Mouse (Mus musculus): Measurements from ENCODE around the gene AU040320. TPM values are rescaled to one million over a fixed set of nuclear protein-coding genes. Genes with fewer than 3 reads are reported as not detected.

The AU040320 gene
- polyA plus RNA-seq, 1 experiment from 2014 or later, result 35.3 TPM

DNA sequence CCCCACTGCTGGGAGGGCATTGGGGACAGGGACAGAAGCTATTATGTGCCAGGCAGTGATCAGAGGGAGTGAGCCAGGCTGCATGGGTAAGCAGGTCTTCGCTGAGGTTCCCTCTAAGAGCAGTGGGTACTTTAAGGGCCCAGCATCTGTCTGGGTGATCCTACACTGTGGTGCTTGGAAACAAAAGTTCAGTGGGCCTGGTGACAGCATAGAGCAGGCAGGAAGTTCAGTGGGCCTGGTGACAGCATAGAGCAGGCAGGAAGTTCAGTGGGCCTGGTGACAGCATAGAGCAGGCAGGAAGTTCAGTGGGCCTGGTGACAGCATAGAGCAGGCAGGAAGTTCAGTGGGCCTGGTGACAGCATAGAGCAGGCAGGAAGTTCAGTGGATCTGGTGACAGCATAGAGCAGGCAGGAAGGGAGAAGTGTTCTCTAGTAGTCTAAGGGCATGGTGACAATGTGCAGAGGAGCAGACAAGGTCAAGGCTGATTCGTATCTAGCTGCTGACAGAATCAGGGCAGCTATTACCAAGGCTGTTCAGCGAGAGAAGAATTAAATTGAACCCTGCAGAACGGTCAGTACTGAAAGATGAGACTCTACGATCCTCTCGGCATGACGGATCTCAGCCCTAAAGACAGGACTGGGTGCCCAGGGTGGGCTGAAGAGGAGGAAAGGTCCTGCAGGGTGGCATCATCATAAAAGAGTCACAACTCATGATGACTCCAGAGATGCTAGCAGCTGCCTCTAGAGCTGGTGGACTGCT is 96.9 kb downstream of the AU040320 start:
- H3K27ac ChIP-seq, result no peak overlapping the region
- no peaks in the 10 kb centered on the region for H3K27me3 ChIP-seq
- no peak overlapping the region for H3K4me3 ChIP-seq
- H3K4me1 ChIP-seq, result no peaks in the 10 kb centered on the region
- no peak overlapping the region for H3K4me2 ChIP-seq (replicated peaks)
- ATAC-seq (ENCODE audit: low FRiP score), result no peak
- H3K36me3 ChIP-seq, result peaks cover 66% of the 10 kb centered on the region
- H3K9me3 ChIP-seq (replicated peaks), result no peaks in the 10 kb centered on the region
- 80% methylated on average over 7 of the region's 7 CpGs for WGBS
- H3K9ac ChIP-seq, result no peak overlapping the region

DNA sequence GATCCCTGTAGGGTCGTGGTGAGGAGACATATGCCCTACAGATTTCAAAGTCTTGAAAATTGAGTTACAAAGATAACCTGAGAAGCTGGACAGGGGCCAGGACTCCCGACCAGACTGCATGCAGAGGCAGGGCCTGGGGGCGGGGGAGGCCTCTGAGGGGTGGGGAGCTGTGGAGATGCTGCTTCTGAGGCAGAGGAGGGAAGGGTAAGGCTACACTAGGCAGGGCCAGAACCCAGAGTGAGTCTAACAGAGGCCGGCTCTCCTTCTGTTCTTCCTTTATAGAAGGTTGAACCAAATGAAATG is 97.4 kb downstream of the AU040320 start:
- Histone ChIP-seq H3K27ac (no peak overlapping the region), H3K9me3 (replicated peaks) (no peaks in the 10 kb centered on the region), H3K4me3 (no peak overlapping the region), H3K4me1 (no peaks in the 10 kb centered on the region), H3K27me3 (no peaks in the 10 kb centered on the region), H3K4me2 (replicated peaks) (no peak overlapping the region), H3K36me3 (peaks cover 65% of the 10 kb centered on the region), H3K9ac (no peak overlapping the region)
- no peak for ATAC-seq (ENCODE audit: low FRiP score)
- WGBS, result 64% methylated on average over 4 of the region's 4 CpGs

DNA sequence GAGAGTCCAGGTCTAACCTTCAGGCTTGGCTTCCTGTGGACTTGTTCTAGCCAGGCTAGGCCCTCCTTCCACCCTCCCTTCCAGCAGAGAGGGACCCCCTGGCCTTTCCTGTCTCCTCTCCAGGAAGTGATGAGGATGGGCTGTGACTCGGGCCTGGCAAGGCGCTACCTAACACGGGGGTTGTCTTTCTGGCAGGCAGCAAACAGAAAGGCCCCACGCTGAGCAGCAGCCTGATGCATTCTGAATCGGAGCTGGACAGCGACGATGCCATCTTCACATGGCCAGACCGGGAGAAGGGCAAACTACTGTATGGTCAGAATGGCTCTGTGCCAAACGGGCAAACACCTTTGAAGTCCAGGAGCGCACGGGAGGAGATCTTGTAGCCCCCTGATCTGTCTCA is 99.6 kb downstream of the AU040320 start:
- 64% methylated on average over 11 of the region's 11 CpGs for WGBS
- H3K9ac ChIP-seq, result no peak overlapping the region
- H3K4me2 ChIP-seq (replicated peaks), result no peak overlapping the region
- no peaks in the 10 kb centered on the region for H3K27me3 ChIP-seq
- H3K4me3 ChIP-seq, result no peak overlapping the region
- H3K36me3 ChIP-seq, result peaks cover 48% of the 10 kb centered on the region
- H3K9me3 ChIP-seq (replicated peaks), result no peaks in the 10 kb centered on the region
- H3K27ac ChIP-seq, result no peak overlapping the region
- no peak for ATAC-seq (ENCODE audit: low FRiP score)
- no peaks in the 10 kb centered on the region for H3K4me1 ChIP-seq

GRCm38 (mm10) chr4:126860268-126860986 is 107.1 kb downstream of the AU040320 start:
- Histone ChIP-seq H3K27ac (no peak overlapping the region), H3K27me3 (no peaks in the 10 kb centered on the region), H3K9me3 (replicated peaks) (no peaks in the 10 kb centered on the region), H3K4me2 (replicated peaks) (no peak overlapping the region), H3K36me3 (peaks cover 49% of the 10 kb centered on the region), H3K4me3 (no peak overlapping the region), H3K4me1 (no peaks in the 10 kb centered on the region), H3K9ac (no peak overlapping the region)
- ATAC-seq (ENCODE audit: low FRiP score), result no peak
- WGBS, result 94% methylated on average over 9 of the region's 9 CpGs

DNA sequence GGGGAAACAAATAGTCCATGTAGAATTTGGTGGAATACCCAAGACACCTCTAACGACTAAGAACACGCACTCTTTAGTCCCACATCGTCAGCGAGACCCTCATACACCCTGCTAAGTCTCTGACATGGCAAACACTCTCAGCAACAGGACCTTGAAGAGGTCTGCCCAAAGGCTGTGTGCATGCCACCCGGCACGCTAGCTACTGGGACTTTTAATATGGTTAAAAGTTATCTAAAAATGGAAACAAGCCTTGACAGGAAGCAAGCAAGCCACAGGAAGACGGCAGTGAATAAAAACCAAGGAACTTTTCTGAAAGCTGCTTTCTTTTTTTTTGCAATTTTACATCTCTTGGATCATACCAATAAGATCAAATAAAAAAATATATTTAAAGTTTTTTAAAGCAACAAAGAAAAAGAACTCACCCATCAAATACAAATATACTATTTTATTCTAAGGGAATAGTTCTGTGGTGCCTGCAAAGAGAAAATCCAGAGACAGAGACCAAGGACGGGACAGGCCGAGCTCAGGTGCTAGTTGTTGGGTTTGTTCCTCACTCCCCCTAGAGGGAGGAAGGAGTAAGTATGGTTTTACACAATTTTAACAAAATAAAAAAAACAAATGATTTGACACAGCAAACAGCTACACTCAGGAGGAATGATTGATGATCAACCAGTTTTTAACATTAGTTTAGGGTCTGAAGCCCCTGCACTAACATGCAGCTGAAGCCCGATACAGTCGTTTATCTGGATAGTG is 108.3 kb downstream of the AU040320 start:
- H3K36me3 ChIP-seq, result peaks cover 56% of the 10 kb centered on the region
- ATAC-seq (ENCODE audit: low FRiP score), result no peak
- WGBS, result 85% methylated on average over 11 of the region's 11 CpGs

GRCm38 (mm10) chr4:126868699-126869098 is 115.4 kb downstream of the AU040320 start:
- Histone ChIP-seq H3K4me1 (no peaks in the 10 kb centered on the region), H3K4me2 (replicated peaks) (no peak overlapping the region), H3K27ac (no peak overlapping the region), H3K9ac (no peak overlapping the region), H3K9me3 (replicated peaks) (no peaks in the 10 kb centered on the region), H3K27me3 (no peaks in the 10 kb centered on the region), H3K4me3 (no peak overlapping the region), H3K36me3 (peaks cover 49% of the 10 kb centered on the region)
- 91% methylated on average over 12 of the region's 12 CpGs for WGBS
- no peak for ATAC-seq (ENCODE audit: low FRiP score)

More for the DNA sequence above, 108.3 kb downstream of the AU040320 start:
- Histone ChIP-seq H3K9me3 (replicated peaks) (no peaks in the 10 kb centered on the region), H3K4me1 (no peaks in the 10 kb centered on the region), H3K4me3 (no peak overlapping the region), H3K27ac (no peak overlapping the region), H3K4me2 (replicated peaks) (no peak overlapping the region), H3K27me3 (no peaks in the 10 kb centered on the region), H3K9ac (no peak overlapping the region)

DNA sequence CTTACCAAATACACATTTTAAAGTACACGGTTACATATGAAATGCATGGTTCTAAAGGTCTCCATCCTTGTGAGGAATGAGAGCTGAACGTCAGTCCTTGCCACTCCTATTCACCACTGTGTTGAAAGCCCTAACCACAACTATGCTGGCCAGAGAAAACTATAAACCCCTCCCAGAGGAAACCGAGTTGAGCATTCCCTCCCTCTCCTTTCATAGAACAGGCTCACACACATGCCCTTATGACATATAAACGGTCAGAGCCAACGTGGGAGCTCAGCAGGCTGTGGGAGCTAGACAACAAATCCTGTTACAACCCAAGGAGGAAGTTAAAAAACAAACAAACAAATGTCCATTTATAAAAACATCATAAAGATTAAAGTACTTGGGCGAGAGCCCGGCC is 119.4 kb downstream of the AU040320 start:
- H3K27ac ChIP-seq, result no peak overlapping the region
- H3K9me3 ChIP-seq (replicated peaks), result no peaks in the 10 kb centered on the region
- WGBS, result 86% methylated on average over 7 of the region's 7 CpGs
- peaks cover 36% of the 10 kb centered on the region for H3K36me3 ChIP-seq
- H3K9ac ChIP-seq, result no peak overlapping the region
- no peak for ATAC-seq (ENCODE audit: low FRiP score)
- no peak overlapping the region for H3K4me3 ChIP-seq
- no peak overlapping the region for H3K4me2 ChIP-seq (replicated peaks)
- H3K4me1 ChIP-seq, result no peaks in the 10 kb centered on the region
- H3K27me3 ChIP-seq, result no peaks in the 10 kb centered on the region

GRCm38 (mm10) chr4:126879560-126880275 is 126.4 kb downstream of the AU040320 start:
- no peak overlapping the region for H3K4me3 ChIP-seq
- H3K9me3 ChIP-seq (replicated peaks), result no peaks in the 10 kb centered on the region
- peaks cover 45% of the 10 kb centered on the region for H3K36me3 ChIP-seq
- no peak overlapping the region for H3K27ac ChIP-seq
- WGBS, result 87% methylated on average over 5 of the region's 5 CpGs
- ATAC-seq (ENCODE audit: low FRiP score), result no peak
- no peak overlapping the region for H3K4me2 ChIP-seq (replicated peaks)
- H3K9ac ChIP-seq, result no peak overlapping the region
- H3K4me1 ChIP-seq, result no peaks in the 10 kb centered on the region
- H3K27me3 ChIP-seq, result no peaks in the 10 kb centered on the region

DNA sequence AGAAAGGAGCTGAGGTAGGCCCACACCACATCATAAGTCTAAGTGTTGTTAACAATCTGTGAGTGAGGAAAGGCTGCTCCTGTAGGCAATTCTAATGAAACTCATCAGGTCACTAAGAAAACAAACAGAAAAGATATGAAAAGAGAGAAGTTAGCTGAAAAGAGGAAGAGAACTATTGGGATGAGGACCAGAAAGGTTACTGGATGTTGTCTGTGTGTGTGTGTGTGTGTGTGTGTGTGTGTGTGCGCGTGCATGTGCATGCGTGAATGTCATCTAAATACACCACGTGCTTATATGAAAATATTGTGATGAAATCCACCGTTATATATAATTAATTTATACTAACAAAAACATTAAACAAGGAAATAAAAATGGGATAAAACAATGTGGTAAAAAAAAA is 130.3 kb downstream of the AU040320 start:
- H3K4me1 ChIP-seq, result no peaks in the 10 kb centered on the region
- peaks cover 38% of the 10 kb centered on the region for H3K36me3 ChIP-seq
- H3K4me2 ChIP-seq (replicated peaks), result no peak overlapping the region
- no peaks in the 10 kb centered on the region for H3K9me3 ChIP-seq (replicated peaks)
- no peak overlapping the region for H3K4me3 ChIP-seq
- no peak overlapping the region for H3K27ac ChIP-seq
- H3K27me3 ChIP-seq, result no peaks in the 10 kb centered on the region
- no peak for ATAC-seq (ENCODE audit: low FRiP score)
- no peak overlapping the region for H3K9ac ChIP-seq
- 97% methylated on average over 5 of the region's 5 CpGs for WGBS

- H3K4me2 ChIP-seq (replicated peaks), result no peak overlapping the region
- no peaks in the 10 kb centered on the region for H3K4me1 ChIP-seq
- H3K4me3 ChIP-seq, result no peak overlapping the region
- ATAC-seq (ENCODE audit: low FRiP score), result no peak
- H3K36me3 ChIP-seq, result peaks cover 42% of the 10 kb centered on the region
- H3K9ac ChIP-seq, result no peak overlapping the region
- no peaks in the 10 kb centered on the region for H3K9me3 ChIP-seq (replicated peaks)
- H3K27me3 ChIP-seq, result no peaks in the 10 kb centered on the region
- no peak overlapping the region for H3K27ac ChIP-seq
- 60% methylated on average over 1 of the region's 1 CpGs for WGBS
These were observed 132.6 kb downstream of the AU040320 start for GRCm38 (mm10) chr4:126885953-126886352.

DNA sequence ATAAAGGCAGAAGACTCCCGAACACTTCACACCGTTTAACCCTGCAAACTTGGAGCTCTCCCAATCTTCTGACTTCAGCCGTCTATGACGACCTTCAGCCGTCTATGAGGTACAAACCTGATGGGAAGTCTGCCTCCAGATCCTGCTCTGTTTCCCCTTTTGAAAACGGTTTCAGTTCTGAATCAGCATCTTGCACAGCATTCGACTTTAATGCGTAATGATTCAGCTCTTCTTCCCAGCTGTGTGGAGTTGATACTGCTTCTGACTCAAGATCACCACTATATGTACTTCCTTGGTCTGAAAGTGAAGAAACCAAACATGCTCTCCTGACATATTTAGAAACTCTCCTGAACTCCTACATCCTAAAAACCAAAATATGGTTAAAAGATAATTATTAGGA is 136.5 kb downstream of the AU040320 start:
- Histone ChIP-seq H3K9ac (no peak overlapping the region), H3K27ac (no peak overlapping the region), H3K4me3 (no peak overlapping the region), H3K9me3 (replicated peaks) (no peaks in the 10 kb centered on the region), H3K4me1 (no peaks in the 10 kb centered on the region), H3K27me3 (no peaks in the 10 kb centered on the region), H3K4me2 (replicated peaks) (no peak overlapping the region), H3K36me3 (peaks cover 54% of the 10 kb centered on the region)
- 93% methylated on average over 8 of the region's 8 CpGs for WGBS
- no peak for ATAC-seq (ENCODE audit: low FRiP score)
